Mouse (Mus musculus) intestine, embryonic 14.5 days (tissue): Measurements from ENCODE around the gene Nacc1. TPM values are rescaled to one million over a fixed set of nuclear protein-coding genes. Genes with fewer than 3 reads are reported as not detected.

Experiments
- ATAC-seq: fragments of 200-750 bp; cut with Nextera tagmentation; replicated peaks from 2 replicates; pipeline ENCODE4 v1.8.0; 2017; ENCODE audit warnings: low read depth, moderate number of reproducible peaks, moderate TSS enrichment, moderate library complexity; ENCODE audit not compliant: low FRiP score, low TSS enrichment
- DNase-seq: peaks from one replicate; pipeline ENCODE4 v3.0.0-alpha.2; 2018; ENCODE audit warnings: low spot score
- H3K27ac ChIP-seq: fragments of 300-500 bp; sonication (generic); 2 replicates; pipeline ENCODE4 v1.5.1; 2014; ENCODE audit warnings: low read depth, mild to moderate bottlenecking, control low read depth
- H3K27me3 ChIP-seq: fragments of 300-500 bp; sonication (generic); replicated peaks from 2 replicates; pipeline ENCODE4 v1.6.1; 2014; ENCODE audit warnings: low read length, control low read depth; ENCODE audit not compliant: control insufficient read depth, insufficient read depth
- H3K36me3 ChIP-seq: fragments of 300-500 bp; sonication (generic); 2 replicates; pipeline ENCODE4 v1.6.1; 2014; ENCODE audit warnings: low read length, control low read depth; ENCODE audit not compliant: control insufficient read depth, insufficient read depth
- H3K4me1 ChIP-seq: fragments of 300-500 bp; sonication (generic); replicated peaks from 2 replicates; pipeline ENCODE4 v1.6.1; 2014; ENCODE audit warnings: low read length, control low read depth, mixed read lengths; ENCODE audit not compliant: control insufficient read depth, insufficient read depth
- H3K4me2 ChIP-seq: fragments of 300-500 bp; sonication (generic); 2 replicates; pipeline ENCODE4 v1.6.1; 2014; ENCODE audit warnings: low read length
- H3K4me3 ChIP-seq: fragments of 300-500 bp; sonication (generic); 2 replicates; pipeline ENCODE4 v1.5.1; 2014; ENCODE audit warnings: low read depth, low read length, control low read depth, mixed read lengths
- H3K9ac ChIP-seq: fragments of 300-500 bp; sonication (generic); 2 replicates; pipeline ENCODE4 v1.6.1; 2014; ENCODE audit warnings: mild to moderate bottlenecking, low read length
- H3K9me3 ChIP-seq: fragments of 300-500 bp; sonication (generic); 2 replicates; pipeline ENCODE4 v1.6.1; 2016; ENCODE audit warnings: low read length, control low read depth; ENCODE audit not compliant: control insufficient read depth
- WGBS: fragments of 180-500 bp; shearing (Covaris S2); extraction: QIAGEN DNeasy Blood & Tissue Kit; methylation state at CpG from one replicate; pipeline ENCODE4 v1.1.7; 2014; 5-methylcytosine and 5-hydroxymethylcytosine counted together
- polyA plus RNA-seq: library from polyadenylated mRNA; unstranded; fragments of >200 nt; fragmentation: Nextera tagmentation; extraction: Ambion mirVana; gene quantifications from 2 replicates; pipeline ENCODE4 v1.2.1, GENCODE M21; 2014

Nacc1 gene
- polyA plus RNA-seq, 1 experiment from 2014 or later: 25.0 TPM

- DNase-seq: no peak
- peak; percentile 67 for ATAC-seq
- 0 out of 2 replicates have a peak overlapping the region, but pooled peaks have one; percentile 3 for H3K9ac ChIP-seq
- no peak overlapping the region for H3K4me3 ChIP-seq
- no peaks in the 10 kb centered on the region for H3K36me3 ChIP-seq
- H3K27me3 ChIP-seq: peaks cover 56% of the 10 kb centered on the region
- H3K9me3 ChIP-seq: no peaks in the 10 kb centered on the region
- H3K27ac ChIP-seq: peak overlapping the region; percentile 80
- peak overlapping the region; percentile 5 for H3K4me2 ChIP-seq
- WGBS: 19% methylated on average over 10 of the region's 11 CpGs
- H3K4me1 ChIP-seq: peaks cover 42% of the 10 kb centered on the region
Measured at GRCm38 (mm10) chr8:84711933-84712758, 24.5 kb upstream of the Nacc1 start.

GRCm38 (mm10) chr8:84711312-84711711 lies 23.6 kb upstream of the Nacc1 start:
- no peak for ATAC-seq
- H3K9ac ChIP-seq: no peak overlapping the region

DNA sequence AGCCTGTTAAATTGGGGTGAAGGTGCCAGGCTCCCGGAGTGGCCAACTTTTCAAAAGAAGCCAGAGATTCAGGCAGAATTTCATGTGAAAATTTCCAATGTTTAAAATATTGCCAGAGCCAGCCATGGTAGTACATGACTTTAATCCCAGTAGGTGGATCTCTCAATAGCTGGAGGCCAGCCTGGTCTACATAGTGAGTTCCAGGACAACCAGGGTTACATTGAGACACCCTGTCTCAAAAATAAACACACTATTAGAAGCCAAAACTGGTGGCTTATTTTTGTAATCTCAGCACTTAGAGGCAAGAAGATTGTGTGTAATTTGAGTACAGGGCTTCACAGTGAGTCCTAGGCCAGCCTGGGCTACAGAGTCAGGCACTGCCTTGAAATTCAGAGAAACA lies 22.3 kb upstream of the Nacc1 start:
- 89% methylated on average over 1 of the region's 1 CpGs for WGBS
- no peak overlapping the region for H3K9ac ChIP-seq
- no peak overlapping the region for H3K4me2 ChIP-seq
- DNase-seq (no peak), ATAC-seq (no peak)
- no peak overlapping the region for H3K27ac ChIP-seq
- H3K4me3 ChIP-seq: no peak overlapping the region
- H3K4me1 ChIP-seq: peaks cover 45% of the 10 kb centered on the region
- peaks cover 59% of the 10 kb centered on the region for H3K27me3 ChIP-seq
- H3K9me3 ChIP-seq: no peaks in the 10 kb centered on the region
- no peaks in the 10 kb centered on the region for H3K36me3 ChIP-seq

More at GRCm38 (mm10) chr8:84711312-84711711, 23.6 kb upstream of the Nacc1 start:
- WGBS: 41% methylated on average over 3 of the region's 3 CpGs
- no peak for DNase-seq
- peak overlapping the region; percentile 5; the same call in 1 of the 2 replicates for H3K4me2 ChIP-seq
- H3K9me3 ChIP-seq: no peaks in the 10 kb centered on the region
- H3K27ac ChIP-seq: peak overlapping the region; percentile 80
- H3K4me1 ChIP-seq: peaks cover 48% of the 10 kb centered on the region
- H3K4me3 ChIP-seq: no peak overlapping the region
- H3K36me3 ChIP-seq: no peaks in the 10 kb centered on the region
- H3K27me3 ChIP-seq: peaks cover 56% of the 10 kb centered on the region

- no peak overlapping the region for H3K27ac ChIP-seq
- no peaks in the 10 kb centered on the region for H3K9me3 ChIP-seq
- H3K9ac ChIP-seq: no peak overlapping the region
- no peak overlapping the region for H3K4me2 ChIP-seq
- 18% methylated on average over 12 of the region's 12 CpGs for WGBS
- H3K27me3 ChIP-seq: peaks cover 60% of the 10 kb centered on the region
- H3K4me1 ChIP-seq: peaks cover 46% of the 10 kb centered on the region
- peak; percentile 67 for ATAC-seq
- DNase-seq: peak; percentile 94
- no peak overlapping the region for H3K4me3 ChIP-seq
- no peaks in the 10 kb centered on the region for H3K36me3 ChIP-seq
Measured at GRCm38 (mm10) chr8:84708774-84709475, 21.3 kb upstream of the Nacc1 start.

DNA sequence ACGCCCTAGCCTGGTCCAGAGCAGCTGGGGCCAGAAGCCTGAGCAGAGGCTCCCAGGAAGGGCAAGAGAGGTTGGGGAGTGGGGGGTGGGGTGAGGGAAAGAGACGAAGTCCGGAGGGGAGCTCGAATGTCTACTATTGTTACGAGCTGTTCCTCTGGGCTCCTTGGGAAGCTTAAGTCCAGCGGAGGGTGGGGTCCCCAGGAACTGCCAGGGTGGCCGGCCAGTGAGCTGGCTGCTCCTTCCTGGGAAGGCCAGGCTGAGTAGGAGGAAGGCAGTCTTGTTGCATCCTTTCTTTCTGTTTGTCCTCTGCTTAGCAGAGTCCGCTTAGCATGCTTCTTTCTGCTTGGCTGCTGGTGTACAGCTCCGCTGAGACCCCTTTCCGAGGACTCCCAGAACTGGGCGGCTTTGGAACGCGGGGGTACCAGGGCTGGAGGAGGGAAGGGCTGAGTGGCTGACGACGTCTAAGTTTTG lies 20.4 kb upstream of the Nacc1 start:
- H3K4me1 ChIP-seq: peaks cover 38% of the 10 kb centered on the region
- peaks cover 68% of the 10 kb centered on the region for H3K27me3 ChIP-seq
- H3K9me3 ChIP-seq: no peaks in the 10 kb centered on the region
- ATAC-seq (no peak), DNase-seq (no peak)
- H3K9ac ChIP-seq: no peak overlapping the region
- H3K27ac ChIP-seq: no peak overlapping the region
- no peak overlapping the region for H3K4me3 ChIP-seq
- H3K4me2 ChIP-seq: peak overlapping the region; percentile 32
- no peaks in the 10 kb centered on the region for H3K36me3 ChIP-seq
- 17% methylated on average over 15 of the region's 15 CpGs for WGBS

DNA sequence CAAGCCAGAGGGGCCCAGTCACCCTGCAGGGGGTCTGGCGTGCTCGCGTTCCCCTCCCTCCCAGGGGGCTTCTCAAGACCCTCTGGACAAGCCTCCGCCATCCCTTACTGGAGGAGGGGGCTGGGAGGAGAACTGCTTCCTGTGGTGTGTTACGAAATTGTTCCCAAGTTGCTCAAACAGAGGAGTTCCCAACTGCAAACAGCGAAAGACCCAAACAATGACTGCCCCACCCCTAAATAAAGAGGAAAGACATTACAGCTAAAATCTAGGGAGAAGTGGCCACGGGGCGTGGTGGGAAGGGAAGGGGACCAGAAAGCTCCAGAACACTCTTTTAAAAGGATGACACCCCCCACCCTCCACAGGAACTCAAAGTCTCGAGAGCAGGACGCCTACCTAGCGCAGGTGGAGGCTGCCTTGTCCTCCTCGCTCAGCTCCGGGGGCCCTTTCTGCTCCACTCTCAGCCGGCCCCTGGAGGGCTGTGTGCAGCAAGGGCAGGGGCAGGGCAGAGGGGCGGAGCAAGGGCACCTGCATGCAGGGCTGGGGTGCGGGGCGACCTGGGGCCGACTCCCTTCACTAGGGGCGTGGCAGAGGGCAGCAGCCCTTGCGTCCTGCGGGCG lies 19.7 kb upstream of the Nacc1 start:
- Histone ChIP-seq H3K27ac (peak overlapping the region; percentile 18; the same call in 1 of the 2 replicates), H3K9me3 (no peaks in the 10 kb centered on the region), H3K4me1 (peaks cover 34% of the 10 kb centered on the region), H3K4me2 (peak overlapping the region; percentile 32), H3K9ac (peak overlapping the region; percentile 11; the same call in 1 of the 2 replicates), H3K4me3 (peak overlapping the region; percentile 10), H3K27me3 (peaks cover 76% of the 10 kb centered on the region), H3K36me3 (no peaks in the 10 kb centered on the region)
- DNase-seq (no peak), ATAC-seq (no peak)
- WGBS: 12% methylated on average over 22 of the region's 22 CpGs

DNA sequence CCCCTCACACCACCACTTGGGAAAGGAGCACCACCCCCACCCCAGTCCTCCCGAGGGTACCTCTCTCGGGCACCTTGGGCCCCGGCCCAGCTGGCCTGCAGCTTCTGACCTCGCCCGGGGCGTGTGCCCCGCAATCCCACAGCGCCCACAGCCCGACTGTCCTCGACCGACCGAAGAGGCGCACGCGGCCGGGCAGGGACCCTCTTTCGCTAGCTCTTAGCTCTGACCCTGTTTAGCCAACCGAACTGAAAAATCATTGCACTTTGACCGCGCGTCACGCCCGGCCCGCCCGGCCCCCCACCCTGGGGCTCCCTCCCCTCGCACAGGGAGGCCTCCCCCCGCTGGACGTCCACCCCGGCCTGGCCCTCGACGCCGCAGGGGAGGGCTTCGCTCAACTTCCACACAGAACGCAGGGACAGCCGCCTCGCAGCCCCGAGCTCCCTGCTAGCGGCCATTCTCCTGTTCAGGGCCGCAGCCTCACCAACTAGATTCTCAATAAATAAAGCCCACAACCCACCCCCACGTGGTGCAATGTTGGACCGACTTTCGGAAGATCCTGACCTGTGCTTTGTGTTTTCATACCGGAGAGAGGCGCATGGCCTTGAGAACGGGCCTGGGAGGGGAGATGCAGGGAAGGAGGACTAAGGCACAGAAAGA lies 19.1 kb upstream of the Nacc1 start:
- Histone ChIP-seq H3K4me1 (peaks cover 28% of the 10 kb centered on the region), H3K27ac (peak overlapping the region; percentile 18), H3K9ac (peak overlapping the region; percentile 11; the same call in 1 of the 2 replicates), H3K4me2 (peak overlapping the region; percentile 32), H3K9me3 (no peaks in the 10 kb centered on the region), H3K36me3 (no peaks in the 10 kb centered on the region), H3K27me3 (peaks cover 82% of the 10 kb centered on the region), H3K4me3 (peak overlapping the region; percentile 10)
- 8% methylated on average over 40 of the region's 45 CpGs for WGBS
- DNase-seq: no peak
- ATAC-seq: no peak

DNA sequence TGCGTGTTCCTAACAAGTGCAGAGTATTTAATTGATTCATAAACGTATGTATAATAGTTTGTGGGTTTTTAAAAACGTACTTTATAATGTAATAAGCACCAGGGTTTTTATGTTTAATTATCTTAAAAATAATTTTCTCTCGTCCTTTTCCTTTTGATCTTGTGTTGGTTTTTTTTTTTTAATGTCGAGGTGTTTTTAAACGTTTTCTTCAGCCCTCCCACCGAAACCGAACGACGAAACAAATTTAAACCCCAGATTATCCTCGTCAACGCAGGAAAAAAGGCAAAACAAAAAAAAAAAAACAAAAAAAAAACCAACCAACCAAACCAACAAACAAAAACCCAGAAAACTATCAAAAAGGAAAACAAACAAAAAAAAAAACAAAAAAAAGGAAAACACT lies 18.3 kb upstream of the Nacc1 start:
- no peak for ATAC-seq
- Histone ChIP-seq H3K4me2 (peak overlapping the region; percentile 26; the same call in 1 of the 2 replicates), H3K36me3 (no peaks in the 10 kb centered on the region), H3K27me3 (peaks cover 81% of the 10 kb centered on the region), H3K9ac (no peak overlapping the region), H3K9me3 (no peaks in the 10 kb centered on the region), H3K27ac (no peak overlapping the region), H3K4me3 (peak overlapping the region; percentile 13; the same call in 1 of the 2 replicates), H3K4me1 (peaks cover 23% of the 10 kb centered on the region)
- WGBS: 3% methylated on average over 12 of the region's 12 CpGs
- no peak for DNase-seq
